Mouse (Mus musculus) inflammation-experienced regulatory T-cells, adult 6 months (primary cell): Measurements from ENCODE around the gene AC124502.3. TPM values are rescaled to one million over a fixed set of nuclear protein-coding genes. Genes with fewer than 3 reads are reported as not detected.

Experiments
- ATAC-seq: one replicate; pipeline ENCODE4 v1.8.0; 2017
- polyA plus RNA-seq, 3 experiments: library from polyadenylated mRNA; unstranded; fragments of 100-300 nt; shearing (Covaris generic); gene quantifications; one replicate each; pipeline ENCODE4 v1.2.1; 2017

Gene AC124502.3
- polyA plus RNA-seq, 3 experiments from 2014 or later: 0.41 to 0.81 (median 0.44) TPM

- no peak for ATAC-seq
Observed at GRCm38 (mm10) chr19:5060365-5061330, 22.0 kb downstream of the AC124502.3 start.

- ATAC-seq: no peak
Observed at GRCm38 (mm10) chr19:5062041-5062440, 23.4 kb downstream of the AC124502.3 start.

- ATAC-seq: no peak
Observed at GRCm38 (mm10) chr19:5062446-5062845, 23.8 kb downstream of the AC124502.3 start.

- ATAC-seq: no peak
Observed at GRCm38 (mm10) chr19:5065104-5065503, 26.4 kb downstream of the AC124502.3 start.

- ATAC-seq: no peak
Observed at GRCm38 (mm10) chr19:5067040-5067799, 28.5 kb downstream of the AC124502.3 start.

- no peak for ATAC-seq
Observed at GRCm38 (mm10) chr19:5067867-5068569, 29.3 kb downstream of the AC124502.3 start, which contains the start of gene Cd248. Cd248 (plus strand) TSS chr19:5068078.

GRCm38 (mm10) chr19:5068570-5069234 is 30.0 kb downstream of the AC124502.3 start:
- no peak for ATAC-seq

- no peak for ATAC-seq
Observed at GRCm38 (mm10) chr19:5069486-5069885, 30.8 kb downstream of the AC124502.3 start.

GRCm38 (mm10) chr19:5069978-5070377 is 31.3 kb downstream of the AC124502.3 start:
- ATAC-seq: no peak

- ATAC-seq: no peak
Observed at GRCm38 (mm10) chr19:5071077-5071476, 32.4 kb downstream of the AC124502.3 start.

GRCm38 (mm10) chr19:5071545-5072369 is 33.1 kb downstream of the AC124502.3 start:
- ATAC-seq: peak; percentile 86

- ATAC-seq: no peak
Observed at GRCm38 (mm10) chr19:5072389-5073019, 33.8 kb downstream of the AC124502.3 start.

GRCm38 (mm10) chr19:5073028-5073427 is 34.3 kb downstream of the AC124502.3 start:
- no peak for ATAC-seq

- ATAC-seq: no peak
Observed at GRCm38 (mm10) chr19:5073518-5073917, 34.8 kb downstream of the AC124502.3 start.

GRCm38 (mm10) chr19:5079279-5079678 is 40.6 kb downstream of the AC124502.3 start:
- no peak for ATAC-seq

GRCm38 (mm10) chr19:5082005-5082404 is 43.3 kb downstream of the AC124502.3 start:
- ATAC-seq: no peak

- no peak for ATAC-seq
Observed at GRCm38 (mm10) chr19:5082596-5082995, 43.9 kb downstream of the AC124502.3 start.

GRCm38 (mm10) chr19:5083961-5084833 is 45.5 kb downstream of the AC124502.3 start:
- ATAC-seq: no peak

- ATAC-seq: no peak
Observed at GRCm38 (mm10) chr19:5084834-5085144, 46.1 kb downstream of the AC124502.3 start.
